Mouse (Mus musculus) spleen, postnatal 14 days (tissue): Measurements from ENCODE around the gene Smc5.

Experiments used
- DNase-seq, 2 experiments: peaks; one replicate each; pipeline ENCODE4 v3.0.0; 2021 to 2022; ENCODE audit warnings: low spot score in 2 of 2

Smc5 gene

GRCm38 (mm10) chr19:23273355-23274053 is at the start of gene Smc5:
Gene Smc5, minus strand, starts transcription at chr19:23273897.
- peak; percentile 93 to 95 for DNase-seq

GRCm38 (mm10) chr19:23323107-23323506 is 49.4 kb upstream of the Smc5 start:
- DNase-seq = peak in 1 of 2 experiments; percentile 5

- DNase-seq = no peak
These were observed 44.3 kb upstream of the Smc5 start for GRCm38 (mm10) chr19:23317989-23318358.

GRCm38 (mm10) chr19:23317295-23317988 is 43.7 kb upstream of the Smc5 start:
- no peak for DNase-seq

GRCm38 (mm10) chr19:23316851-23317250 is 43.2 kb upstream of the Smc5 start:
- no peak for DNase-seq

- no peak for DNase-seq
These were observed 36.3 kb upstream of the Smc5 start for GRCm38 (mm10) chr19:23309979-23310378.

- no peak for DNase-seq
These were observed 33.0 kb upstream of the Smc5 start for GRCm38 (mm10) chr19:23306671-23307070.

GRCm38 (mm10) chr19:23299987-23300386 is 26.3 kb upstream of the Smc5 start:
- no peak for DNase-seq

GRCm38 (mm10) chr19:23298917-23299316 is 25.2 kb upstream of the Smc5 start:
- DNase-seq = no peak

- DNase-seq = no peak
These were observed 23.5 kb upstream of the Smc5 start for GRCm38 (mm10) chr19:23297191-23297590.

GRCm38 (mm10) chr19:23289251-23289650 is 15.6 kb upstream of the Smc5 start:
- no peak for DNase-seq

- no peak for DNase-seq
These were observed 8.4 kb upstream of the Smc5 start for GRCm38 (mm10) chr19:23281911-23282660.

- DNase-seq = no peak
These were observed 492 bp upstream of the Smc5 start for GRCm38 (mm10) chr19:23274054-23274724.

GRCm38 (mm10) chr19:23256771-23257170 is 16.9 kb downstream of the Smc5 start:
- DNase-seq = no peak

- DNase-seq = no peak
These were observed 27.2 kb downstream of the Smc5 start for GRCm38 (mm10) chr19:23246473-23246872.

- no peak for DNase-seq
These were observed 48.6 kb downstream of the Smc5 start for GRCm38 (mm10) chr19:23225065-23225464.

- no peak for DNase-seq
These were observed 59.4 kb downstream of the Smc5 start for GRCm38 (mm10) chr19:23214326-23214725.

GRCm38 (mm10) chr19:23211325-23211724 is 62.4 kb downstream of the Smc5 start:
- no peak for DNase-seq

- no peak for DNase-seq
These were observed 70.1 kb downstream of the Smc5 start for GRCm38 (mm10) chr19:23203505-23204053.

GRCm38 (mm10) chr19:23202106-23202505 is 71.6 kb downstream of the Smc5 start:
- DNase-seq = no peak

GRCm38 (mm10) chr19:23193076-23193475 is 80.6 kb downstream of the Smc5 start:
- no peak for DNase-seq

- DNase-seq = no peak
These were observed 82.2 kb downstream of the Smc5 start for GRCm38 (mm10) chr19:23191486-23191885.
